Mouse (Mus musculus) kidney, adult 8-10 months (tissue): Measurements from ENCODE around the gene Gsg1l.

Experiments used
- DNase-seq, 2 experiments: peaks; one replicate each; pipeline ENCODE4 v3.0.0; 2022

Gsg1l gene

GRCm38 (mm10) chr7:126082286-126082741 lies at the start of gene Gsg1l:
Gene Gsg1l (minus strand): TSS chr7:126082411.
- DNase-seq = no peak

- no peak for DNase-seq
Measured at GRCm38 (mm10) chr7:126127673-126128072, 45.5 kb upstream of the Gsg1l start.

GRCm38 (mm10) chr7:126126502-126126901 lies 44.3 kb upstream of the Gsg1l start:
- no peak for DNase-seq

GRCm38 (mm10) chr7:126121533-126121932 lies 39.3 kb upstream of the Gsg1l start:
- DNase-seq = no peak

GRCm38 (mm10) chr7:126119819-126120218 lies 37.6 kb upstream of the Gsg1l start:
- no peak for DNase-seq

- DNase-seq = no peak
Measured at GRCm38 (mm10) chr7:126113263-126113662, 31.1 kb upstream of the Gsg1l start.

GRCm38 (mm10) chr7:126111230-126111629 lies 29.0 kb upstream of the Gsg1l start:
- no peak for DNase-seq

GRCm38 (mm10) chr7:126109898-126110297 lies 27.7 kb upstream of the Gsg1l start:
- DNase-seq = no peak

- no peak for DNase-seq
Measured at GRCm38 (mm10) chr7:126100440-126100839, 18.2 kb upstream of the Gsg1l start.

GRCm38 (mm10) chr7:126099835-126100234 lies 17.6 kb upstream of the Gsg1l start:
- DNase-seq = no peak

- DNase-seq = no peak
Measured at GRCm38 (mm10) chr7:126099163-126099775, 17.1 kb upstream of the Gsg1l start.

GRCm38 (mm10) chr7:126097219-126097915 lies 15.2 kb upstream of the Gsg1l start:
- DNase-seq = no peak

- DNase-seq = peak in 1 of 2 experiments; percentile 17
Measured at GRCm38 (mm10) chr7:126096596-126096995, 14.4 kb upstream of the Gsg1l start.

GRCm38 (mm10) chr7:126094738-126095137 lies 12.5 kb upstream of the Gsg1l start:
- no peak for DNase-seq

GRCm38 (mm10) chr7:126093162-126093561 lies 11.0 kb upstream of the Gsg1l start:
- no peak for DNase-seq

- peak; percentile 24 to 51 for DNase-seq
Measured at GRCm38 (mm10) chr7:126089782-126090181, 7.6 kb upstream of the Gsg1l start.

GRCm38 (mm10) chr7:126088155-126088554 lies 5.9 kb upstream of the Gsg1l start:
- no peak for DNase-seq

- no peak for DNase-seq
Measured at GRCm38 (mm10) chr7:126087602-126088001, 5.4 kb upstream of the Gsg1l start.

- DNase-seq = peak in 1 of 2 experiments; percentile 7
Measured at GRCm38 (mm10) chr7:126086321-126086741, 4.1 kb upstream of the Gsg1l start.

- DNase-seq = no peak
Measured at GRCm38 (mm10) chr7:126085154-126085553, 2.9 kb upstream of the Gsg1l start.

GRCm38 (mm10) chr7:126083980-126084348 lies 1.8 kb upstream of the Gsg1l start:
- DNase-seq = peak in 1 of 2 experiments; percentile 21

- peak in 1 of 2 experiments; percentile 15 for DNase-seq
Measured at GRCm38 (mm10) chr7:126083341-126083979, 1.2 kb upstream of the Gsg1l start.

- no peak for DNase-seq
Measured at GRCm38 (mm10) chr7:126081727-126082285, 405 bp downstream of the Gsg1l start.
